Mouse (Mus musculus) ES-E14 (cell line): ENCODE results near the gene Dand5.

Experiments used
- CHD2 ChIP-seq: IDR thresholded peaks from 2 replicates; pipeline ENCODE4 v1.6.1; 2014; ENCODE audit warnings: mild to moderate bottlenecking, low read depth, low read length, inconsistent platforms
- HCFC1 ChIP-seq: IDR thresholded peaks from 2 replicates; pipeline ENCODE4 v1.6.1; 2012; ENCODE audit warnings: low read length, inconsistent platforms, borderline replicate concordance; ENCODE audit not compliant: insufficient read depth
- ZC3H11A ChIP-seq: IDR thresholded peaks from 2 replicates; pipeline ENCODE4 v1.6.1; 2012; ENCODE audit warnings: low read depth, mild to moderate bottlenecking, inconsistent platforms, low read length, borderline replicate concordance
- ZNF384 ChIP-seq: IDR thresholded peaks from 2 replicates; pipeline ENCODE4 v1.6.1; 2012; ENCODE audit warnings: low read depth, low read length, inconsistent platforms

DNA sequence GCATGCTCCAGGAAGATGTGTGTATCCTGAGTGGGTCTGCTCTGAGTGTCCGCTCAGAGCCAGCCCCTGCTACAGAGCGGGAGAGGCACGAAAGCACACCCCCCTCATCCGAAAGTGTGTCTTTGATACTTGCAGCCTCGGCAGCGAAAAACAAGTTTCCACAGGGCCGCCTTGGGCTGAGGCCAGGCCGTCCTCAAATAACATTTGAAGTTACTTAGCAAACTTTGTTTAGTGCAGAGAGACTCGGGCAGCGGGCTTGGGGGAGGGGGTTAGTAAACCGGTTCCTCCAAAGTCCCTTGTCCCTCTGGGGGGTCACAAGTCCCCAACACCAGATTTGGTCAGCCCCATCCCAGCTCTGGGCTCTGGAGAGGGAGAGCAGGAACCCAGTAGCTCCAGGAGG, 33.7 kb downstream of the Dand5 start:
- TF ChIP-seq CHD2 (no peak), ZC3H11A (no peak), ZNF384 (no peak), HCFC1 (no peak)
